Mouse (Mus musculus): Measurements from ENCODE around the gene Gm39566. TPM values are rescaled to one million over a fixed set of nuclear protein-coding genes. Genes with fewer than 3 reads are reported as not detected.
A peak's percentile ranks its signal among the peaks of the same experiment; 100 is the strongest.

The Gm39566 gene
- polyA plus RNA-seq, 1 experiment from 2014 or later: not detected

DNA sequence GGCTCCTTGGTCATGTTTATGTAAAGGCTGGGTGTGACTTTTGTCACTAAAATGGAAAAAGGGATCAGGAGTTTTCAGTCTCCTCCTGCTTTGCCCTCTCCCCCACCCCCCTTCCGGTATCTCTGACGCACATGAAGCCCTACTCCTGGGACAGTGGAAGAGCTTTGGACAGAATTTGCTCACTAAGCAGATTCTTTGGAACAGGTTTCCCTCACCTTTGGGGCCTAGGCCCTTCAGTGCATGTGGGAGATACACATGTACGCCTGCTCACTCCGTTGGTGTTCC is 47.5 kb downstream of the Gm39566 start:
- ATAC-seq: no peak
- H3K4me2 ChIP-seq: peak overlapping the region; percentile 79
- H3K4me1 ChIP-seq: peaks cover 20% of the 10 kb centered on the region
- peak overlapping the region; percentile 96; the same call in 1 of the 2 replicates for H3K9ac ChIP-seq
- no peaks in the 10 kb centered on the region for H3K27me3 ChIP-seq
- 68% methylated on average over 4 of the region's 4 CpGs for WGBS
- 0 out of 2 replicates have a peak overlapping the region, but pooled peaks have one; percentile 0 for H3K4me3 ChIP-seq
- no peaks in the 10 kb centered on the region for H3K9me3 ChIP-seq (replicated peaks)
- no peaks in the 10 kb centered on the region for H3K36me3 ChIP-seq (ENCODE audit: poor library complexity, severe bottlenecking)
- H3K27ac ChIP-seq: no peak overlapping the region

DNA sequence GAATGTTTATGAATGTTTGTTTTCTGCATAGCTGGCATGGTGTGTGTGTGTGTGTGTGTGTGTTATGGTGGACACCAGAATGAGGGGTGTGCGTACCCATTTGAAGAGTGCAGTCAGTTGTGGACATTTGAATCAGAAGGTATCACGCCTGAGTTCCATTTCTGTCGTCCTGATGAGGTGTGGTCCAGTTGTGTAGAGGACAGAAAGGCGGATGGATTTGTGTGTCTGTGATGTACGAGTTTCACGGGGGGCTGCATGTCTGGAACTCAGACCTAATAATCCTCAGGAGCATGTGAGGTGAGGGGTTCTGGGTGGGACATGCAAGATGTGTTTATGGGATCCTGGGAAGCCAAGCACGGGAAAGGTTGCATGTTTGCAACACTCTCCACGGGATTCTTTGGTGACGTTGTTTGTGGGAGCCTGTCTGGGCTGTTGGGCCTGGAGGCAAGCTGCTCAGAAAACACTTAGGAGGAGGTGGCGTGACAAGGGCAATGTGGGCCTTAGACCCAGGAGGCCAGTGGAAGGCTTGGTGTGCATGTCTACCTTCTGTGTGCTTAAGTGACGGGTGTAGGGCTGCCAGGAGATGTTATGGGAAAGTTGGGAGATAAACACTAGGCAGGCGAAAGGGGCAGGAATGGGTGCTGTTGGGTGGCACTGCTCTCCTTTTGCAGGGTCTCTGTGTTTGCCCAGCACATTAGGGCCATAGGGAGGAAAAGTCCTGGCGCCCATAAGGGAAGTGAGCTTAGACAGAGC is 48.0 kb downstream of the Gm39566 start:
- WGBS: 76% methylated on average over 13 of the region's 13 CpGs
- H3K27ac ChIP-seq: peak overlapping the region; percentile 10; the same call in 1 of the 2 replicates
- H3K27me3 ChIP-seq: no peaks in the 10 kb centered on the region
- peaks cover 20% of the 10 kb centered on the region for H3K4me1 ChIP-seq
- peak overlapping the region; percentile 86 for H3K4me3 ChIP-seq
- H3K9ac ChIP-seq: peak overlapping the region; percentile 96
- H3K4me2 ChIP-seq: peak overlapping the region; percentile 79
- no peaks in the 10 kb centered on the region for H3K9me3 ChIP-seq (replicated peaks)
- H3K36me3 ChIP-seq (ENCODE audit: poor library complexity, severe bottlenecking): no peaks in the 10 kb centered on the region
- peak; percentile 23; the same call in 1 of the 2 replicates for ATAC-seq

DNA sequence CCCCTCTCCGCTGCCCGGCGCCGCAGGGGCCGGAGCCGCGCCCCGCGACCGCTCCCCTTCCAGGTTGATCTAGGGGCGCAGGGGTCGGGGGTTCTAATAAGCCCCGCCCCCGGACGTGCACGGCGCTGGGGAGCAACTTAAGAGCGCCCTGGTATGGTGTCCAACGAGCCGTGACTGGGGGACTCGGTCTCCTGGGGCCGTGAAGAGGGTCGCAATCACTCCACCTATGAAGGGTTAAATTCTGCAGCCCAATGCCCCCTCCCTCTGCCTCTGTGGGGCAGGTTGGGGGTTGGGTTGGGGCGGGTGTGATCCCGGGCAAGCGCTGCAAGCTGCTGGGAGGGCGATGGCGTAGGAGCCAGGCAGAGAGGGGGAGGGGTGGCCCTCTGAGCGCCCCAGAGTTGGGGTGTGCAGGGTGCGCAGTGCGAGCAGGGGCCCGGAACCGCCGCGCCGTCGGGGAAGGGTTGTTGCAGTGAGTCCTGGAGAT is 48.9 kb downstream of the Gm39566 start:
- peak overlapping the region; percentile 65 for H3K27ac ChIP-seq
- no peaks in the 10 kb centered on the region for H3K9me3 ChIP-seq (replicated peaks)
- H3K4me3 ChIP-seq: peak overlapping the region; percentile 86
- H3K9ac ChIP-seq: peak overlapping the region; percentile 96
- no peaks in the 10 kb centered on the region for H3K27me3 ChIP-seq
- H3K4me2 ChIP-seq: peak overlapping the region; percentile 79
- H3K36me3 ChIP-seq (ENCODE audit: poor library complexity, severe bottlenecking): no peaks in the 10 kb centered on the region
- WGBS: under 1% methylated on average over 34 of the region's 37 CpGs
- H3K4me1 ChIP-seq: peaks cover 20% of the 10 kb centered on the region
- peak; percentile 85 for ATAC-seq

DNA sequence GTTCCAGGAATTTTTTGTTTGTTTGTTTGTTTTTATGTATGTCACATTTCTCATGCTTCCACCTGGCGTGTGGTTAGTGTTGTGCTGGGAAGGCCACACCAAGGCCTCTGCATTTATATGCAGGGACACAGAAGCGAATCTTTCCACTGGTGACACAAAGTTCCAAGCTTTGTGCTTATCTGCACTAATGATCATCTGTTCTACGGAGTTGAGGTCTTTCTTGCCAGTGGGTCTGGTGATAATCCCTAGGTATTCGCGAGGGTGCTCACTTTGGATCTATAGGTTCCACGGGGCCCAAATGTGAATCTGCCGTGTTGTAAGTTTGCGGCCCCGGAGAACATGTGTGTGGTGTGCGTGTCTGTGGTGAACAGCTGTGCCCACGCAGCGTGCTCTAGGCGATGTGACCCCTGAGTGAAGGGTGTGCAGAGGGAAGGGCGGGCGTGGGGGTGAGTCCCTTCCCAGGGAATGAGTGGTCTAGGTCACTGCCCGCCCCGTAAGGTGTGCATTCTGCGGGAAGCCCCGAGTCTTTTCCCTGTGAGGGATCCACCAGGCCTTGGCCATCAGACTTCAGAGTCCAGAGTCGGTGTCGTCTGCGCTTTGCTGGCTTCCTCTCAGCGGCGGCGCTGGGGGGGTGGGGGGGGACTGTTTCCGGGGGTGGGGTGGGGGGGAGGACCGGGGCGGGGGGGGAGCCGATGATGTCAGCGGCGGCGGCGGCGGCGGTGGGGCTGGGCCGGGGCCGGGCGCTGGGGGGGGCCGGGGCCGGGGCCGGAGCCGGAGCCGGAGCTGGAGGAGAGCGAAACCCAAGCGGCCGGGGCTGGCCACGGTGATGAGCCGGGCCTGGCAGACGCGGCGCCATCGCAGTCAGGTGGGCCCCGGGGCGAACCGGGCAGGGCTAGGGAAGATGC is 49.6 kb downstream of the Gm39566 start, which contains the start of gene Zbtb4:
TSS of gene Zbtb4 (plus strand) at position 692 of the 905 bp plus-strand sequence.
- H3K9ac ChIP-seq: peak within 1 kb of the TSS; percentile 96
- H3K36me3 ChIP-seq (ENCODE audit: poor library complexity, severe bottlenecking): no peaks in the 10 kb centered on the region
- H3K4me3 ChIP-seq: peak within 1 kb of the TSS; percentile 86
- no peaks in the 10 kb centered on the region for H3K9me3 ChIP-seq (replicated peaks)
- 18% methylated on average over 44 of the region's 55 CpGs for WGBS
- no peaks in the 10 kb centered on the region for H3K27me3 ChIP-seq
- peak within 1 kb of the TSS; percentile 79 for H3K4me2 ChIP-seq
- peak; percentile 69 for ATAC-seq
- peak within 1 kb of the TSS; percentile 65 for H3K27ac ChIP-seq
- H3K4me1 ChIP-seq: peaks cover 25% of the 10 kb centered on the region

DNA sequence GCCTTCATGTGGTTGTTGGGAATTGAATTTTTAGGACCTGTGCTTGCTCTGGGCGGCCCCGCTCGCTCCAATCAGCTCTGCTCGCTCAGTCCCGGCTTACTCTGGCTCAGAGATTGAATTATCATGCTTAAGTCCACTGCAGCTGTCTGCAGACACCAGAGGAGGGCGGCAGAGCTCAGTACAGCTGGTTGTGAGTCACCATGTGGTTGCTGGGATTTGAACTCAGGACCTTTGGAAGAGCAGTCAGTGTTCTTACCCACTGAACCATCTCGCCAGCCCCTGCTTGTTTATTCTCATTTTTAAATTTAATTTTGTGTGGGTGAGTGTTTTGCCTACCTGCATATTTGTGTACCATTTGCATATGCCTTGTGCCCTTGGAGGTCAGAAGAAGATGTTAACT is 51.5 kb downstream of the Gm39566 start:
- Histone ChIP-seq H3K9ac (no peak overlapping the region), H3K4me3 (no peak overlapping the region), H3K36me3 (ENCODE audit: poor library complexity, severe bottlenecking) (no peaks in the 10 kb centered on the region), H3K27me3 (no peaks in the 10 kb centered on the region), H3K4me2 (no peak overlapping the region), H3K27ac (no peak overlapping the region), H3K4me1 (peaks cover 36% of the 10 kb centered on the region), H3K9me3 (replicated peaks) (no peaks in the 10 kb centered on the region)
- no peak for ATAC-seq
- 74% methylated on average over 7 of the region's 7 CpGs for WGBS

DNA sequence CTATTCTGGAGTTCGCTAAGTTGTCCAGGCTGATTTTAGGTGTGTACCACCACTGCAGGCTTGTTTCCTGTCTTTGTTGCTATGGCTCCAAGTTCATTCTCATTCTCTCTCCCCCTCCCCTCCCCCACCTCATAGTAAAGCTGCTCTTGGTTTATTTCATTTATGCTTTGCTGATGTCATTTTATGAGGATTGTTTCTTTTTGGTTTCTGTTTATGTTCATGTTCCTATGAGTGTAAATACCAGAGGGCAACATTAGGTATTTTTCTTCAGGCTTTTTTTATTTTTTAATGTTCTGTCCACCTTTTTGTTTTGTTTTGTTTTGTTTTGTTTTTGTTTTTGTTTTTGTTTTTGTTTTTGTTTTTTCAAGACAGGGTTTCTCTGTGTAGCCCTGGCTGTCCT is 53.2 kb downstream of the Gm39566 start, which contains the start of gene Slc35g3:
TSS of gene Slc35g3 (minus strand) at position 101 of the 400 bp plus-strand sequence.
- Histone ChIP-seq H3K9me3 (replicated peaks) (no peaks in the 10 kb centered on the region), H3K9ac (0 out of 2 replicates have a peak within 1 kb of the TSS, but pooled peaks have one; percentile 87), H3K27ac (peak within 1 kb of the TSS; percentile 97; the same call in 1 of the 2 replicates), H3K27me3 (no peaks in the 10 kb centered on the region), H3K4me3 (no peak within 1 kb of the TSS), H3K36me3 (ENCODE audit: poor library complexity, severe bottlenecking) (no peaks in the 10 kb centered on the region), H3K4me2 (no peak within 1 kb of the TSS), H3K4me1 (peaks cover 35% of the 10 kb centered on the region)
- no peak for ATAC-seq
- 72% methylated on average over 1 of the region's 1 CpGs for WGBS

Other genes starting within 250 kb of the Gm39566 start
- 32.0 and 35.1 TPM in 2 replicates for gene Wrap53, start 235.0 kb downstream of the Gm39566 start, polyA plus RNA-seq (2015; fragmentation: Nextera tagmentation; extraction: Ambion mirVana)
- gene Trp53, start 234.9 kb downstream of the Gm39566 start, polyA plus RNA-seq (2015; fragmentation: Nextera tagmentation; extraction: Ambion mirVana): 119 and 129 TPM in 2 replicates
- gene Atp1b2, start 209.4 kb downstream of the Gm39566 start, polyA plus RNA-seq (2015; fragmentation: Nextera tagmentation; extraction: Ambion mirVana): 12.7 and 14.0 TPM in 2 replicates
- gene Shbg, start 197.4 kb downstream of the Gm39566 start, polyA plus RNA-seq (2015; fragmentation: Nextera tagmentation; extraction: Ambion mirVana): not detected in 2 replicates
- 20.6 and 22.7 TPM in 2 replicates for gene Sat2, start 193.3 kb downstream of the Gm39566 start, polyA plus RNA-seq (2015; fragmentation: Nextera tagmentation; extraction: Ambion mirVana)
- gene Fxr2, start 182.3 kb downstream of the Gm39566 start, polyA plus RNA-seq (2015; fragmentation: Nextera tagmentation; extraction: Ambion mirVana): 38.7 and 42.2 TPM in 2 replicates
- not detected in 2 replicates for gene Sox15, start 160.0 kb downstream of the Gm39566 start, polyA plus RNA-seq (2015; fragmentation: Nextera tagmentation; extraction: Ambion mirVana)
- gene Mpdu1, start 152.7 kb downstream of the Gm39566 start, polyA plus RNA-seq (2015; fragmentation: Nextera tagmentation; extraction: Ambion mirVana): 89.4 and 95.2 TPM in 2 replicates
- 4.4 and 5.2 TPM in 2 replicates for gene Cd68, start 149.1 kb downstream of the Gm39566 start, polyA plus RNA-seq (2015; fragmentation: Nextera tagmentation; extraction: Ambion mirVana)
- 654 and 701 TPM in 2 replicates for gene Eif4a1, start 142.9 kb downstream of the Gm39566 start, polyA plus RNA-seq (2015; fragmentation: Nextera tagmentation; extraction: Ambion mirVana)
- gene Senp3, start 133.2 kb downstream of the Gm39566 start, polyA plus RNA-seq (2015; fragmentation: Nextera tagmentation; extraction: Ambion mirVana): 93.7 and 99.6 TPM in 2 replicates
- gene Tnfsf13, start 129.5 kb downstream of the Gm39566 start, polyA plus RNA-seq (2015; fragmentation: Nextera tagmentation; extraction: Ambion mirVana): 0.15 and 0.43 TPM in 2 replicates
- 1.00 and 1.1 TPM in 2 replicates for gene Tnfsf12, start 119.4 kb downstream of the Gm39566 start, polyA plus RNA-seq (2015; fragmentation: Nextera tagmentation; extraction: Ambion mirVana)
- gene Tnfsfm13, start 119.2 kb downstream of the Gm39566 start, polyA plus RNA-seq (2015; fragmentation: Nextera tagmentation; extraction: Ambion mirVana): 0.45 and 0.87 TPM in 2 replicates
- 23.2 and 24.1 TPM in 2 replicates for gene Polr2a, start 56.7 kb downstream of the Gm39566 start, polyA plus RNA-seq (2015; fragmentation: Nextera tagmentation; extraction: Ambion mirVana)
- gene Slc35g3, start 53.3 kb downstream of the Gm39566 start, polyA plus RNA-seq (2015; fragmentation: Nextera tagmentation; extraction: Ambion mirVana): 0.26 and 0.58 TPM in 2 replicates
- 1.6 and 1.8 TPM in 2 replicates for gene Zbtb4, start 49.4 kb downstream of the Gm39566 start, polyA plus RNA-seq (2015; fragmentation: Nextera tagmentation; extraction: Ambion mirVana)
- 1.5 TPM in 2 replicates for gene Chrnb1, start 19.4 kb downstream of the Gm39566 start, polyA plus RNA-seq (2015; fragmentation: Nextera tagmentation; extraction: Ambion mirVana)
- gene Fgf11, start 13.4 kb downstream of the Gm39566 start, polyA plus RNA-seq (2015; fragmentation: Nextera tagmentation; extraction: Ambion mirVana): 3.3 and 3.8 TPM in 2 replicates
- 0.39 and 1.00 TPM in 2 replicates for gene Tmem102, start 9.7 kb downstream of the Gm39566 start, polyA plus RNA-seq (2015; fragmentation: Nextera tagmentation; extraction: Ambion mirVana)
- not detected in 2 replicates for gene Spem2, start 3.2 kb upstream of the Gm39566 start, polyA plus RNA-seq (2015; fragmentation: Nextera tagmentation; extraction: Ambion mirVana)
- 0.37 and 0.52 TPM in 2 replicates for gene Spem1, start 6.9 kb upstream of the Gm39566 start, polyA plus RNA-seq (2015; fragmentation: Nextera tagmentation; extraction: Ambion mirVana)
- gene Nlgn2, start 22.5 kb upstream of the Gm39566 start, polyA plus RNA-seq (2015; fragmentation: Nextera tagmentation; extraction: Ambion mirVana): 16.6 and 17.0 TPM in 2 replicates
- gene Tmem256, start 23.2 kb upstream of the Gm39566 start, polyA plus RNA-seq (2015; fragmentation: Nextera tagmentation; extraction: Ambion mirVana): 340 and 360 TPM in 2 replicates
- gene Plscr3, start 31.1 kb upstream of the Gm39566 start, polyA plus RNA-seq (2015; fragmentation: Nextera tagmentation; extraction: Ambion mirVana): 44.1 and 45.4 TPM in 2 replicates
- 0.09 and 0.20 TPM in 2 replicates for gene Tnk1, start 43.4 kb upstream of the Gm39566 start, polyA plus RNA-seq (2015; fragmentation: Nextera tagmentation; extraction: Ambion mirVana)
- not detected in 2 replicates for gene Tmem95, start 62.7 kb upstream of the Gm39566 start, polyA plus RNA-seq (2015; fragmentation: Nextera tagmentation; extraction: Ambion mirVana)
- gene Kctd11, start 66.1 kb upstream of the Gm39566 start, polyA plus RNA-seq (2015; fragmentation: Nextera tagmentation; extraction: Ambion mirVana): 1.3 and 1.4 TPM in 2 replicates
- gene Acap1, start 80.2 kb upstream of the Gm39566 start, polyA plus RNA-seq (2015; fragmentation: Nextera tagmentation; extraction: Ambion mirVana): 0.28 and 0.34 TPM in 2 replicates
- gene 2810408A11Rik, start 85.7 kb upstream of the Gm39566 start, polyA plus RNA-seq (2015; fragmentation: Nextera tagmentation; extraction: Ambion mirVana): 19.1 and 20.3 TPM in 2 replicates
- gene Neurl4, start 85.8 kb upstream of the Gm39566 start, polyA plus RNA-seq (2015; fragmentation: Nextera tagmentation; extraction: Ambion mirVana): 15.5 and 20.2 TPM in 2 replicates
- gene Gps2, start 98.6 kb upstream of the Gm39566 start, polyA plus RNA-seq (2015; fragmentation: Nextera tagmentation; extraction: Ambion mirVana): 90.1 and 93.2 TPM in 2 replicates
- gene Eif5a, start 106.7 kb upstream of the Gm39566 start, polyA plus RNA-seq (2015; fragmentation: Nextera tagmentation; extraction: Ambion mirVana): 1,467 and 1,510 TPM in 2 replicates
- gene Ybx2, start 120.5 kb upstream of the Gm39566 start, polyA plus RNA-seq (2015; fragmentation: Nextera tagmentation; extraction: Ambion mirVana): 4.5 and 6.0 TPM in 2 replicates
- 9.3 and 12.6 TPM in 2 replicates for gene Slc2a4, start 132.9 kb upstream of the Gm39566 start, polyA plus RNA-seq (2015; fragmentation: Nextera tagmentation; extraction: Ambion mirVana)
- 0.59 and 1.4 TPM in 2 replicates for gene Cldn7, start 149.5 kb upstream of the Gm39566 start, polyA plus RNA-seq (2015; fragmentation: Nextera tagmentation; extraction: Ambion mirVana)
- 21.1 and 24.3 TPM in 2 replicates for gene Ctdnep1, start 165.9 kb upstream of the Gm39566 start, polyA plus RNA-seq (2015; fragmentation: Nextera tagmentation; extraction: Ambion mirVana)
- gene Elp5, start 167.2 kb upstream of the Gm39566 start, polyA plus RNA-seq (2015; fragmentation: Nextera tagmentation; extraction: Ambion mirVana): 157 and 164 TPM in 2 replicates
- 598 and 670 TPM in 2 replicates for gene Gabarap, start 175.8 kb upstream of the Gm39566 start, polyA plus RNA-seq (2015; fragmentation: Nextera tagmentation; extraction: Ambion mirVana)
- 78.5 and 79.9 TPM in 2 replicates for gene Phf23, start 180.5 kb upstream of the Gm39566 start, polyA plus RNA-seq (2015; fragmentation: Nextera tagmentation; extraction: Ambion mirVana)
- gene Dvl2, start 185.3 kb upstream of the Gm39566 start, polyA plus RNA-seq (2015; fragmentation: Nextera tagmentation; extraction: Ambion mirVana): 31.8 and 35.4 TPM in 2 replicates
- 48.7 and 51.3 TPM in 2 replicates for gene Acadvl, start 200.1 kb upstream of the Gm39566 start, polyA plus RNA-seq (2015; fragmentation: Nextera tagmentation; extraction: Ambion mirVana)
- gene Dlg4, start 201.6 kb upstream of the Gm39566 start, polyA plus RNA-seq (2015; fragmentation: Nextera tagmentation; extraction: Ambion mirVana): 26.2 and 31.1 TPM in 2 replicates
- gene Asgr1, start 238.8 kb upstream of the Gm39566 start, polyA plus RNA-seq (2015; fragmentation: Nextera tagmentation; extraction: Ambion mirVana): 0.37 and 0.59 TPM in 2 replicates